Mouse (Mus musculus) limb, embryonic 15.5 days (tissue): ENCODE data around the gene Prmt1. TPM values are rescaled to one million over a fixed set of nuclear protein-coding genes. Genes with fewer than 3 reads are reported as not detected.
A peak's percentile ranks its signal among the peaks of the same experiment; 100 is the strongest.

ENCODE experiments used
- ATAC-seq: fragments of 200-750 bp; cut with Nextera tagmentation; 2 replicates; pipeline ENCODE4 v1.8.0; 2017; ENCODE audit warnings: low read depth, moderate TSS enrichment; ENCODE audit not compliant: insufficient number of reproducible peaks, low FRiP score, low TSS enrichment
- H3K27ac ChIP-seq: fragments of 300-500 bp; sonication (generic); 2 replicates; pipeline ENCODE4 v1.5.1; 2015; ENCODE audit warnings: moderate library complexity, mild to moderate bottlenecking, inconsistent platforms
- H3K27me3 ChIP-seq: fragments of 300-500 bp; sonication (generic); 2 replicates; pipeline ENCODE4 v1.6.1; 2015; ENCODE audit warnings: inconsistent platforms
- H3K36me3 ChIP-seq: fragments of 300-500 bp; sonication (generic); 2 replicates; pipeline ENCODE4 v1.6.1; 2015; ENCODE audit warnings: inconsistent platforms
- H3K4me1 ChIP-seq: fragments of 300-500 bp; sonication (generic); 2 replicates; pipeline ENCODE4 v1.6.1; 2015; ENCODE audit warnings: inconsistent platforms
- H3K4me2 ChIP-seq: fragments of 300-500 bp; sonication (generic); 2 replicates; pipeline ENCODE4 v1.6.1; 2015; ENCODE audit warnings: mild to moderate bottlenecking, inconsistent platforms
- H3K4me3 ChIP-seq: fragments of 300-500 bp; sonication (generic); 2 replicates; pipeline ENCODE4 v1.5.1; 2015; ENCODE audit warnings: mild to moderate bottlenecking, inconsistent platforms
- H3K9ac ChIP-seq: fragments of 300-500 bp; sonication (generic); 2 replicates; pipeline ENCODE4 v1.6.1; 2015; ENCODE audit warnings: inconsistent platforms
- H3K9me3 ChIP-seq: fragments of 300-500 bp; sonication (generic); 2 replicates; pipeline ENCODE4 v1.6.1; 2016; ENCODE audit warnings: inconsistent platforms
- WGBS: fragments of 180-500 bp; shearing (Covaris S2); methylation state at CpG from one replicate; pipeline ENCODE4 v1.1.7; 2015; 5-methylcytosine and 5-hydroxymethylcytosine counted together
- polyA plus RNA-seq: library from polyadenylated mRNA; unstranded; fragments of >200 nt; fragmentation: Nextera tagmentation; extraction: Ambion mirVana; gene quantifications from 2 replicates; pipeline ENCODE4 v1.2.1, GENCODE M21; 2015

Prmt1 gene
- polyA plus RNA-seq, 1 experiment from 2014 or later = 429 TPM

- Histone ChIP-seq H3K9ac (no peak overlapping the region), H3K4me2 (no peak overlapping the region), H3K4me1 (0 out of 2 replicates have a peak, but pooled peaks cover 4% of the 10 kb centered on the region), H3K9me3 (no peaks in the 10 kb centered on the region), H3K4me3 (no peak overlapping the region), H3K27ac (no peak overlapping the region), H3K27me3 (no peaks in the 10 kb centered on the region), H3K36me3 (peaks cover 98% of the 10 kb centered on the region)
- ATAC-seq = no peak
- 94% methylated on average over 30 of the region's 30 CpGs for WGBS
Measured at GRCm38 (mm10) chr7:45007846-45008245, 21.5 kb upstream of the Prmt1 start.

GRCm38 (mm10) chr7:45007141-45007540, 20.8 kb upstream of the Prmt1 start:
- Histone ChIP-seq H3K36me3 (peaks cover 98% of the 10 kb centered on the region), H3K9ac (no peak overlapping the region), H3K9me3 (no peaks in the 10 kb centered on the region), H3K4me2 (no peak overlapping the region), H3K4me3 (no peak overlapping the region), H3K27ac (no peak overlapping the region), H3K27me3 (no peaks in the 10 kb centered on the region), H3K4me1 (0 out of 2 replicates have a peak, but pooled peaks cover 4% of the 10 kb centered on the region)
- no peak for ATAC-seq
- 96% methylated on average over 29 of the region's 29 CpGs for WGBS

DNA sequence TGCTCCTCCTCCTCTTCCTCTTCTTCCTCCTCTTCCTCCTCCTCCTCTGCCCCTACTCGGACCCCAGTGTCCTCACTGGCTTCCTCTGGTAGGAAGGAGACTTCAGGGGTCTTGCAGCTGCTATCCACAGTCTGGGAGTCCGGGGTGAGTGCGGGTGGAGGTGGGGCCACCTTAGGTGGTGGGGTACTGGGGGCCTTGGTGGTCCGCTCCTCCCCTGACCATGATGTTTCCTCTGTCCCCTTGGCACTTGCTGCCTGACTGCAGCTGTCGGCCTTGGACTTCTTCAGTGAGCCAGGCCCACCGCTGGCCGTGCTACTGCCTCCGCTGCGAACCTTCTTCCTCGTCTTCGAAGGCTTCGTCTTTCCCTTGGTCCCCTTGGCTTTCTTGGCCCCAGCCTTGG, 20.1 kb upstream of the Prmt1 start:
- WGBS = 93% methylated on average over 12 of the region's 12 CpGs
- H3K4me3 ChIP-seq = no peak overlapping the region
- ATAC-seq = no peak
- no peaks in the 10 kb centered on the region for H3K27me3 ChIP-seq
- H3K27ac ChIP-seq = no peak overlapping the region
- 0 out of 2 replicates have a peak overlapping the region, but pooled peaks have one; percentile 10 for H3K9ac ChIP-seq
- no peaks in the 10 kb centered on the region for H3K9me3 ChIP-seq
- H3K4me2 ChIP-seq = no peak overlapping the region
- peaks cover 98% of the 10 kb centered on the region for H3K36me3 ChIP-seq
- 0 out of 2 replicates have a peak, but pooled peaks cover 4% of the 10 kb centered on the region for H3K4me1 ChIP-seq

GRCm38 (mm10) chr7:45005321-45005992, 19.1 kb upstream of the Prmt1 start:
- Histone ChIP-seq H3K27me3 (no peaks in the 10 kb centered on the region), H3K9ac (no peak overlapping the region), H3K4me2 (no peak overlapping the region), H3K27ac (no peak overlapping the region), H3K36me3 (peaks cover 98% of the 10 kb centered on the region), H3K4me3 (no peak overlapping the region), H3K9me3 (no peaks in the 10 kb centered on the region), H3K4me1 (peaks cover 8% of the 10 kb centered on the region; the same call in 1 of the 2 replicates)
- no peak for ATAC-seq
- WGBS = 86% methylated on average over 6 of the region's 6 CpGs

DNA sequence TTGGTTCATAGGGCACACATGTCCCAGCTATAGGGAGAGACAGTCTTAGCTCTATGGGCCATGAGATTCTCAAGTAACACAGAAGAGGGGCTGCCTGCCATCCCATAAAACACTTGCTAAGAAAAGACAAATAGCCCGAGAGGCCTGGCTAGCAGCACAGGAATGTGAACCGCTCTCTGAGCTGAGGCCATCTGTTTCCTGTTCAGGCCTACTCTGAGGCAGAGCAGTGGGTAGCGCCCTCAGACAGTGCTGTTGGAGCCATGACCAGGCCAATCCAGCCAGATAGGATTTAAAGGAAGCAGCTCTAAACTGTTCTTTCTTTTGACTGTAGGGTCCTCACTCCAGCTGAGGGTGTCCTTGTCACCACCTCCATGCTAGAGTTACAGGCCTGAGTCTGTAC, 18.2 kb upstream of the Prmt1 start:
- 31% methylated on average over 3 of the region's 3 CpGs for WGBS
- Histone ChIP-seq H3K9ac (no peak overlapping the region), H3K27ac (0 out of 2 replicates have a peak overlapping the region, but pooled peaks have one; percentile 29), H3K27me3 (no peaks in the 10 kb centered on the region), H3K36me3 (peaks cover 98% of the 10 kb centered on the region), H3K4me2 (no peak overlapping the region), H3K4me1 (peaks cover 16% of the 10 kb centered on the region), H3K4me3 (no peak overlapping the region), H3K9me3 (no peaks in the 10 kb centered on the region)
- ATAC-seq = no peak

GRCm38 (mm10) chr7:45002440-45002839, 16.1 kb upstream of the Prmt1 start:
- no peak for ATAC-seq
- peaks cover 25% of the 10 kb centered on the region for H3K4me1 ChIP-seq
- H3K9me3 ChIP-seq = no peaks in the 10 kb centered on the region
- H3K4me2 ChIP-seq = no peak overlapping the region
- H3K27ac ChIP-seq = no peak overlapping the region
- no peaks in the 10 kb centered on the region for H3K27me3 ChIP-seq
- H3K4me3 ChIP-seq = no peak overlapping the region
- peaks cover 78% of the 10 kb centered on the region for H3K36me3 ChIP-seq
- H3K9ac ChIP-seq = no peak overlapping the region
- 81% methylated on average over 7 of the region's 7 CpGs for WGBS

DNA sequence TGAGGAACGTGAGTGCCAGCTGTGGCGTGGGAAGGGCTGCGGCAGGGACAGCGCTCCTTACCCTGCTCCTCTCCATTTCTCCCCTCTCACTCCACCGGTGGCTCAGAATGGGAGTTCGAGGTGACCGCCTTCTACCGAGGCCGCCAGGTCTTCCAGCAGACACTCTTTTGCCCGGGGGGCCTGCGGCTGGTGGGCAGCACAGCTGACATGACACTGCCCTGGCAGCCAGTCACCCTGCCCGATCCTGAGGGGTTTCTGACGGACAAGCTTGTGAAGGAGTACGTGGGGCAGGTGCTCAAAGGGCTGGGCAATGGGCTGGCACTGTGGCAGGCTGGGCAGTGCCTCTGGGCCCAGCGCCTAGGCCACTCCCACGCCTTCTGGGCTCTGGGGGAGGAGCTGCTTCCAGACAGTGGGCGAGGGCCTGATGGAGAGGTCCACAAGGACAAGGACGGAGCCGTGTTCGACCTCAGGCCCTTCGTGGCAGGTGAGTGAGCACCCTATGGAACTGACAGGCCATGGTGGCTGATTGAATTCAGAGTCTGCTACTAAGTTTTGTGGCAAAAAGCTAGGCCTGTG, 14.3 kb upstream of the Prmt1 start:
- H3K4me3 ChIP-seq = no peak overlapping the region
- H3K27me3 ChIP-seq = no peaks in the 10 kb centered on the region

GRCm38 (mm10) chr7:44999753-45000152, 13.4 kb upstream of the Prmt1 start:
- Histone ChIP-seq H3K4me3 (no peak overlapping the region), H3K27me3 (no peaks in the 10 kb centered on the region), H3K9me3 (no peaks in the 10 kb centered on the region), H3K36me3 (peaks cover 63% of the 10 kb centered on the region), H3K4me2 (no peak overlapping the region), H3K4me1 (peaks cover 33% of the 10 kb centered on the region), H3K9ac (no peak overlapping the region), H3K27ac (no peak overlapping the region)
- no peak for ATAC-seq
- 69% methylated on average over 11 of the region's 11 CpGs for WGBS

More for the DNA sequence above, 14.3 kb upstream of the Prmt1 start:
- Histone ChIP-seq H3K9ac (no peak overlapping the region), H3K27ac (peak overlapping the region; percentile 14; the same call in 1 of the 2 replicates), H3K4me2 (no peak overlapping the region), H3K4me1 (peaks cover 37% of the 10 kb centered on the region), H3K9me3 (no peaks in the 10 kb centered on the region), H3K36me3 (peaks cover 63% of the 10 kb centered on the region)
- 80% methylated on average over 21 of the region's 21 CpGs for WGBS
- no peak for ATAC-seq

DNA sequence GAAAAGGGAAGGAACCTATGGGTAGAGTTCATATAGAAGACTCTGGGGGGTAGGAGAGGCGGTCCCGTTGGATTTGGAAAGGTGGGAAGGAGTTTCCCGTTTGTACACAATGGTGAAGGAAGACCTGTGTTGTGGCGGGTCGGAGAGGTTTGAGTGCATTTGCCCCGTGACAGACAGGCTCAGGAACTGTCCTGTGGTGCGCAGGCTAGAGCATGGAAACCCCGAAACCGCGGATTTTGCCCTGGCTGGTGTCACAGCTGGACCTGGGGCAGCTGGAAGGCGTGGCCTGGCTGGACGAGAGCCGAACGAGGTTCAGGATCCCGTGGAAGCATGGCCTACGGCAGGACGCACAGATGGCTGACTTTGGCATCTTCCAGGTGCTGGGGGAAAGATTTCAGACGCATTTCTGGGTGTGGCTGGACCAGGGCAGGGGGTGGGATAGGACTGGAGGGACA, 12.2 kb upstream of the Prmt1 start, which contains the start of gene Bcl2l12:
Gene Bcl2l12 (minus strand): TSS at position 212 of the 455 bp plus-strand sequence.
- 1% methylated on average over 18 of the region's 18 CpGs for WGBS
- Histone ChIP-seq H3K9ac (peak within 1 kb of the TSS; percentile 62), H3K4me1 (peaks cover 33% of the 10 kb centered on the region), H3K27me3 (no peaks in the 10 kb centered on the region), H3K4me2 (peak within 1 kb of the TSS; percentile 86), H3K36me3 (peaks cover 65% of the 10 kb centered on the region), H3K9me3 (no peaks in the 10 kb centered on the region), H3K4me3 (peak within 1 kb of the TSS; percentile 62), H3K27ac (peak within 1 kb of the TSS; percentile 92)
- no peak for ATAC-seq

- Histone ChIP-seq H3K4me3 (peak overlapping the region; percentile 62), H3K9me3 (no peaks in the 10 kb centered on the region), H3K27me3 (no peaks in the 10 kb centered on the region), H3K4me2 (peak overlapping the region; percentile 86), H3K9ac (peak overlapping the region; percentile 62), H3K36me3 (peaks cover 65% of the 10 kb centered on the region), H3K27ac (peak overlapping the region; percentile 92), H3K4me1 (peaks cover 33% of the 10 kb centered on the region)
- 2% methylated on average over 15 of the region's 15 CpGs for WGBS
- ATAC-seq = no peak
Measured at GRCm38 (mm10) chr7:44997940-44998428, 11.6 kb upstream of the Prmt1 start.

- peak; percentile 90 for ATAC-seq
- H3K27ac ChIP-seq = peak within 1 kb of the TSS; percentile 92
- H3K4me3 ChIP-seq = peak within 1 kb of the TSS; percentile 62
- peak within 1 kb of the TSS; percentile 62 for H3K9ac ChIP-seq
- peaks cover 33% of the 10 kb centered on the region for H3K4me1 ChIP-seq
- under 1% methylated on average over 43 of the region's 43 CpGs for WGBS
- H3K9me3 ChIP-seq = no peaks in the 10 kb centered on the region
- H3K36me3 ChIP-seq = peaks cover 65% of the 10 kb centered on the region
- peak within 1 kb of the TSS; percentile 86 for H3K4me2 ChIP-seq
- H3K27me3 ChIP-seq = no peaks in the 10 kb centered on the region
Measured at GRCm38 (mm10) chr7:44997231-44997939, 11.0 kb upstream of the Prmt1 start, which contains the start of gene Irf3. Gene Irf3 (plus strand): TSS chr7:44997648.
